Mouse (Mus musculus): ENCODE measurements around the gene Arpp21. TPM values are rescaled to one million over a fixed set of nuclear protein-coding genes. Genes with fewer than 3 reads are reported as not detected.

Gene Arpp21
- polyA plus RNA-seq, 1 experiment from 2014 or later = 4.7 TPM

DNA sequence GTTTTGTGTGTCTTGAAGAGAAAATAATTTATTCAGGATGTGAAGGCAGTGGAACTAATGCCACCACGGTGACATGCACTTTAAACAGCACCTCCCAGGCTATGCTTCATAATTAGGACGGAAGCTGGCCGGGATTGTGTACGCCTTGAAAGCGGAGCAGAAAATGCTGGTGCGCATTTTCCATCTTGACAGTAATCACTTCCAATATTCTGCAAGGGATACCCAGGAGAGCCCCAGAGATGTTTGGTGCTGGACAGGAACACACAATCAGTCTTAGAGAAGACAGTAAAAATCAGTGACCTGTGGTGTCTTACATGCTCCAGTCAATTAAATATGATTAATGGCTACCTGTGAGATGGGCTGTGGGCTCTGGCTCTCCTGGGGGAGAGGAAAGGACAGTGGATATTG, 112.3 kb downstream of the Arpp21 start:
- no peak overlapping the region for H3K9ac ChIP-seq (ENCODE audit: low read length)
- ATAC-seq (ENCODE audit: insufficient number of reproducible peaks, low FRiP score, low TSS enrichment, low read depth) (no peak), DNase-seq (ENCODE audit: low spot score) (no peak)
- no peak overlapping the region for H3K27ac ChIP-seq (replicated peaks; ENCODE audit: low read depth, low read length)
- H3K4me3 ChIP-seq (ENCODE audit: low read depth, low read length) = no peak overlapping the region
- no peaks in the 10 kb centered on the region for H3K9me3 ChIP-seq (ENCODE audit: control insufficient read depth, low read length)
- H3K36me3 ChIP-seq (ENCODE audit: control insufficient read depth, insufficient read depth, low read length) = no peaks in the 10 kb centered on the region
- 46% methylated on average over 6 of the region's 6 CpGs for WGBS
- H3K4me1 ChIP-seq (ENCODE audit: control insufficient read depth, insufficient read depth, low read length) = peaks cover 3% of the 10 kb centered on the region; the same call in 1 of the 2 replicates
- no peak overlapping the region for H3K4me2 ChIP-seq (ENCODE audit: low read depth, severe bottlenecking)
- H3K27me3 ChIP-seq (ENCODE audit: control insufficient read depth, insufficient read depth, low read length) = 0 out of 2 replicates have a peak, but pooled peaks cover 4% of the 10 kb centered on the region

DNA sequence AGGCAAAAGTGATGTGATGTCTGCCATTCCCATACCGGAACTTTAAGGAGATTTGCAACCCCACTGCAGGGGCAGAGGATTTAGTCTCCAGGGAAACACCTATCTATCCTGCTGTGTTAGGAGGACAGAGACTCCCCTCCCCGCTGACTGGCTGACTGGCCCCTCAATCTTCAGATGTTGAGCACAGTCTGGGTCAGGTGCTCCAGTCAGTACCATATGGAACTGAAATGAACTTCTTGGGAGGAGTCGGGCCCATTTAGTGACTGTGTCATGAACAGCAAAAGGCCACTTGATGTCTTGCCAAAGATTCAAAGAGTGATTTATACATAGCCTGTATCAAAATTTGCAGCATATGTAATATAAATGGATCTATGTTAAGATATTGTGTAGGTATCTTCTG, 116.2 kb downstream of the Arpp21 start:
- Histone ChIP-seq H3K4me1 (ENCODE audit: control insufficient read depth, insufficient read depth, low read length) (peaks cover 3% of the 10 kb centered on the region; the same call in 1 of the 2 replicates), H3K4me3 (ENCODE audit: low read depth, low read length) (no peak overlapping the region), H3K36me3 (ENCODE audit: control insufficient read depth, insufficient read depth, low read length) (no peaks in the 10 kb centered on the region), H3K9ac (ENCODE audit: low read length) (no peak overlapping the region), H3K4me2 (ENCODE audit: low read depth, severe bottlenecking) (no peak overlapping the region), H3K9me3 (ENCODE audit: control insufficient read depth, low read length) (no peaks in the 10 kb centered on the region), H3K27me3 (ENCODE audit: control insufficient read depth, insufficient read depth, low read length) (0 out of 2 replicates have a peak, but pooled peaks cover 6% of the 10 kb centered on the region), H3K27ac (replicated peaks; ENCODE audit: low read depth, low read length) (no peak overlapping the region)
- ATAC-seq (ENCODE audit: insufficient number of reproducible peaks, low FRiP score, low TSS enrichment, low read depth) (peak; percentile 18; the same call in 1 of the 2 replicates), DNase-seq (ENCODE audit: low spot score) (no peak)
- 32% methylated on average over 3 of the region's 3 CpGs for WGBS

DNA sequence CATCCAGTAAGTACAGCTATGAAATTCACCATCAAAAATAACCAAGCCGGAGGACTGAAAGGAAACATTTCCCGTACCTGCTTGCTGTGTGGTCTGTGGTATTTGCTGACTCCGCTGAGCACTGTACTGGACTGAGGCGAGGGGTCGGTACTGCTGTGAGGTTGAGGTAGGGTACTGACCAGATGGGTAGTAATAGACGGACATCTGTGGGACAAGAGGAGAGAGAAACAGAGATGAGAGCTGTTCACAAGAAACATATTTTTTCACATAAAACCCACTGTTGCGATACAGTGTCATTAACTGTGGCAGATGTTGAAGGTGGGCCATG, 116.7 kb downstream of the Arpp21 start:
- Histone ChIP-seq H3K4me2 (ENCODE audit: low read depth, severe bottlenecking) (peak overlapping the region; percentile 71), H3K4me1 (ENCODE audit: control insufficient read depth, insufficient read depth, low read length) (peaks cover 3% of the 10 kb centered on the region; the same call in 1 of the 2 replicates), H3K4me3 (ENCODE audit: low read depth, low read length) (peak overlapping the region; percentile 25; the same call in 1 of the 2 replicates), H3K36me3 (ENCODE audit: control insufficient read depth, insufficient read depth, low read length) (no peaks in the 10 kb centered on the region), H3K27ac (replicated peaks; ENCODE audit: low read depth, low read length) (no peak overlapping the region), H3K9me3 (ENCODE audit: control insufficient read depth, low read length) (no peaks in the 10 kb centered on the region), H3K27me3 (ENCODE audit: control insufficient read depth, insufficient read depth, low read length) (0 out of 2 replicates have a peak, but pooled peaks cover 6% of the 10 kb centered on the region), H3K9ac (ENCODE audit: low read length) (no peak overlapping the region)
- no peak for DNase-seq (ENCODE audit: low spot score)
- no peak; the same call in 1 of the 2 replicates for ATAC-seq (ENCODE audit: insufficient number of reproducible peaks, low FRiP score, low TSS enrichment, low read depth)
- WGBS = 16% methylated on average over 7 of the region's 7 CpGs

DNA sequence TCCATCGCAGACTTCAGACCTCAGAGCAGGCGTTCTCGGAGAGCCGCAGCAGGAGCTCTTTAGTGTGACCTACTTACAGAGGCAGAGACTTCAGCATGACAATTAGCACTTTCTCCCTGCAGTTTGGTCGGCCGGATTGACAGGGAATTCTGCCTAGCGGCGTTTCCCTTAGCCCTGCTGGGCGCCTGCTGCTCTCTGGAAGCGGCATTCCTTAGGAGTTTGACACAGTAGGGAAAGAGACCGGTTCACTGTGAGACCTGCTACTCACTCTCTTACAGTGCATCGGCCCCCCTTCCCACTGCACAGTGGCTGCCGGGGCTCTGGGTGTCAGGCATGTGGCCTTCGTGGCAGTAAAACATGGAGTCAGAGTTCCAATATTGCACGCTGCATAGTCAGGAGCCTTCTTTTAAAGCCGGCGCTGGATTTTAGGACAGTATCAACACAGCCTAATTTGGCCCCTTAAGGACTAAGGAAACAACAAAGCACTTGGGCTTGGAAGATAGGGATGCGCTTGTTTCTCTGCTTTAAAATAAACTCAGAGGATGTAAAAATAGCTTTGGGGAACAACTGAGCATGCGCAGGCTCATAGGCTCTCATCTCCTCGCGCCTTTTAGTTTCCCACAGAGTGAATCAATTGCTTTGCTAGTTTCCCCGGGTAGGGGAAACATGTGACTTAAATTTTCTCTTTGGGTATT, 117.2 kb downstream of the Arpp21 start:
- Histone ChIP-seq H3K36me3 (ENCODE audit: control insufficient read depth, insufficient read depth, low read length) (no peaks in the 10 kb centered on the region), H3K27ac (replicated peaks; ENCODE audit: low read depth, low read length) (no peak overlapping the region), H3K9me3 (ENCODE audit: control insufficient read depth, low read length) (no peaks in the 10 kb centered on the region), H3K4me1 (ENCODE audit: control insufficient read depth, insufficient read depth, low read length) (peaks cover 3% of the 10 kb centered on the region; the same call in 1 of the 2 replicates), H3K27me3 (ENCODE audit: control insufficient read depth, insufficient read depth, low read length) (0 out of 2 replicates have a peak, but pooled peaks cover 6% of the 10 kb centered on the region), H3K9ac (ENCODE audit: low read length) (peak overlapping the region; percentile 50; the same call in 1 of the 2 replicates), H3K4me3 (ENCODE audit: low read depth, low read length) (peak overlapping the region; percentile 25), H3K4me2 (ENCODE audit: low read depth, severe bottlenecking) (peak overlapping the region; percentile 71)
- WGBS = 1% methylated on average over 22 of the region's 22 CpGs
- peak; percentile 60 for DNase-seq (ENCODE audit: low spot score)
- peak; percentile 46; the same call in 1 of the 2 replicates for ATAC-seq (ENCODE audit: insufficient number of reproducible peaks, low FRiP score, low TSS enrichment, low read depth)

DNA sequence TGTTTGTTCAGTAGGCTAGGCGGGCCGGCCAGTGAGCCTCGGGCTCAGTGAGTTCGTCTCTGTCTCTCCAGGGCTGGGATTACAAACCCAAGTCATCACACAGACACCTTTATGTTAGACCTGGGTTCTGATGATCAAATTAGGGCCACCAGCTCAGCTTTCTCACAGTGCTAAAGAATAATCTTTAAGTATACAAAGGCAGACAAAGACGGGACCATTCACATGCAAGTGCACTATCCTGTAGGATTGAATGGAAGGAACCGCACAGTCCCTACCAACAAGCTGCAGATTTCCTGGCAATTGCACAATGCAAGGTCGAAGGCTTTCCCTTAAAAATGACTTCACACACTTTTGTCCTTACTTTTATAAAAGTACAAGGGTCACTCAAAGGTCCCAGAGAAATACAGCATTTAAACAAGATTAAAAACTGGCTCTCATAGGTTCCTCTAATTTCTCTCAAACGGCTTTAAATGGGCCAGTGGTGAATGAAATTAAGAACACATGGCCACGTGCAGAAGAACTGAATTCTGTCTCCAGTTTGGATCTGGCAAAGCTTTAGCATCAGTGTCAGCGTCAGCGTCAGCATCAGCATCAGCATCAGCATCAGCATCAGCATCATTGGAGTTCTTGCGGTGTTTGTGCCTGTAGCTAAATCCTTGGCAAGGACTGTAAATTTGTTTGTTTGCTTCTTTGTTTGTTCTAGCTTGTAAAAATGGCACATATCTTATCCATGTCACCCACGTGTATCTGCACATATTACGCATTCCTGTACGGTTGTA, 117.9 kb downstream of the Arpp21 start:
- DNase-seq (ENCODE audit: low spot score) = no peak
- Histone ChIP-seq H3K4me2 (ENCODE audit: low read depth, severe bottlenecking) (peak overlapping the region; percentile 71), H3K9me3 (ENCODE audit: control insufficient read depth, low read length) (no peaks in the 10 kb centered on the region), H3K27ac (replicated peaks; ENCODE audit: low read depth, low read length) (no peak overlapping the region), H3K36me3 (ENCODE audit: control insufficient read depth, insufficient read depth, low read length) (no peaks in the 10 kb centered on the region), H3K4me1 (ENCODE audit: control insufficient read depth, insufficient read depth, low read length) (peaks cover 3% of the 10 kb centered on the region; the same call in 1 of the 2 replicates), H3K4me3 (ENCODE audit: low read depth, low read length) (peak overlapping the region; percentile 25), H3K9ac (ENCODE audit: low read length) (peak overlapping the region; percentile 50; the same call in 1 of the 2 replicates), H3K27me3 (ENCODE audit: control insufficient read depth, insufficient read depth, low read length) (0 out of 2 replicates have a peak, but pooled peaks cover 6% of the 10 kb centered on the region)
- WGBS = 34% methylated on average over 15 of the region's 15 CpGs
- no peak for ATAC-seq (ENCODE audit: insufficient number of reproducible peaks, low FRiP score, low TSS enrichment, low read depth)

DNA sequence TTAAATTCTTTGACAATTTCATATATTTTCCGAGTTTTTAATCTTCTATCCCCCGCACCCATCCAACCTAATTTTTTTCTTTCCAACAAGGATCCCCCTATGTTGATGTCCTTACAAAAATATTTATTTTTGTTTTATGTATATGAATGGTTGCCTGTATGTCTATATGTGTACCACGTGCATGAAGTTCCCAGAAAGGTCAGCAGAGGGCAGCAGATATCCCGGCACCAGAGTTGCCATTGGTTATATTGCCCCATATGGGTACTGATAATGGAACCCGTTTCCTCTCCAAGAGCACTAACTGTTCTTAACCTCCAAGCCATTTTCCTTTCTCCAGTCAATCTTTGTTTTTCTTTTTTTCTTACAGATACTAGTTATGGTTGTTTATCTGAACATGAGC, 124.1 kb downstream of the Arpp21 start:
- H3K4me3 ChIP-seq (ENCODE audit: low read depth, low read length) = no peak overlapping the region
- H3K9me3 ChIP-seq (ENCODE audit: control insufficient read depth, low read length) = no peaks in the 10 kb centered on the region
- H3K27ac ChIP-seq (replicated peaks; ENCODE audit: low read depth, low read length) = no peak overlapping the region
- DNase-seq (ENCODE audit: low spot score) = no peak
- WGBS = 92% methylated on average over 5 of the region's 5 CpGs
- H3K27me3 ChIP-seq (ENCODE audit: control insufficient read depth, insufficient read depth, low read length) = no peaks in the 10 kb centered on the region
- H3K4me1 ChIP-seq (ENCODE audit: control insufficient read depth, insufficient read depth, low read length) = no peaks in the 10 kb centered on the region
- H3K9ac ChIP-seq (ENCODE audit: low read length) = no peak overlapping the region
- H3K36me3 ChIP-seq (ENCODE audit: control insufficient read depth, insufficient read depth, low read length) = no peaks in the 10 kb centered on the region
- no peak overlapping the region for H3K4me2 ChIP-seq (ENCODE audit: low read depth, severe bottlenecking)
- no peak for ATAC-seq (ENCODE audit: insufficient number of reproducible peaks, low FRiP score, low TSS enrichment, low read depth)

DNA sequence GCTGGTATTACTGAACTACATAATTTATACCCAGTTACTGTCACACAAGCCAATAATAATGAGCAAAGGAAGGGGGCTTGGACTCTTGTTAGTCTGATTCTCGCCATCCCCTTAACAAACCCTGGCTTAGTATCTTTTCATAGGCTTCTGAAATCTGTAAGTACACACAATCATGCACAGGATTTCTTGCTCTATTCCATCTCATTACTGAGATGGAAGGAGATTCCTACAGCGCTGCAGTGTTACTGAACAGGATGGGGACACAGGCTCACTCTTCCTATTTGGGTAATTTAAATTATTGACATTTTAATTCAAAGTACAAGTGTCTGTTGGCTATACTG, 132.9 kb downstream of the Arpp21 start:
- no peak for DNase-seq (ENCODE audit: low spot score)
- Histone ChIP-seq H3K4me3 (ENCODE audit: low read depth, low read length) (no peak overlapping the region), H3K9ac (ENCODE audit: low read length) (no peak overlapping the region), H3K27me3 (ENCODE audit: control insufficient read depth, insufficient read depth, low read length) (no peaks in the 10 kb centered on the region), H3K4me2 (ENCODE audit: low read depth, severe bottlenecking) (no peak overlapping the region), H3K9me3 (ENCODE audit: control insufficient read depth, low read length) (no peaks in the 10 kb centered on the region), H3K36me3 (ENCODE audit: control insufficient read depth, insufficient read depth, low read length) (no peaks in the 10 kb centered on the region), H3K27ac (replicated peaks; ENCODE audit: low read depth, low read length) (no peak overlapping the region), H3K4me1 (ENCODE audit: control insufficient read depth, insufficient read depth, low read length) (no peaks in the 10 kb centered on the region)
- ATAC-seq (ENCODE audit: insufficient number of reproducible peaks, low FRiP score, low TSS enrichment, low read depth) = no peak
- WGBS = 89% methylated on average over 2 of the region's 2 CpGs

DNA sequence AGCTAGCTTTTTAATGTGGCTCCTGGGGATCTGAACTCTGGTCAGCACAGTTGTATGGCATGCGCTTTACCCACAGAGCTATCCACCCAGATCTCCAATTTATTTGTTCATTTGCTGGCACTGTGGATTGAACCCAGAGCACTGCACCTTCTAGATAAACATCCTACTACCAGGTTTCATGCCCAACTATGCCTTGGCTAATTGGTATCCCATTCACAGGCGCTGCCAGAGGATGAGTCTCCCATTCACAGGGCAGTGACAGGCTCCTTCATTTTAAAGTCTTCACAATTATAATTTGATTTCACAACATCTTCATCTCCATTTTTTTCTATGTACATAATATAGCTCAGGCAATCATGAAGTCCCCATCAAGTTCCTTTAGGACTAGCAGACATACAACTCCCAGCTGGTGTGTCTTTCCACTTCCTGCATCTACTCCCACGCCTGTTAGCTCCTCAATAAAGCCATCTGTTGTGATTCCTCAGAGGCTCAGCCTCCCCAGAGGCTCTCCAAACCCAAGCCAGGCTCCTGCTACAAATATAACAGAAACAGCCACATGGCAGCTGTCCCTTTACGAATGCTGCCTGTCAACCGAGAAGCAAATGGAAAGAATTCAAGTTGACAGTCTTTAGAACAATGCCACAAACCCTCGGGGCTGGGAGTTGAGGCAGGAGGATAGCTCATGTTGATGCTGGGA, 133.4 kb downstream of the Arpp21 start:
- Histone ChIP-seq H3K27me3 (ENCODE audit: control insufficient read depth, insufficient read depth, low read length) (no peaks in the 10 kb centered on the region), H3K4me3 (ENCODE audit: low read depth, low read length) (no peak overlapping the region), H3K4me1 (ENCODE audit: control insufficient read depth, insufficient read depth, low read length) (no peaks in the 10 kb centered on the region), H3K36me3 (ENCODE audit: control insufficient read depth, insufficient read depth, low read length) (no peaks in the 10 kb centered on the region), H3K27ac (replicated peaks; ENCODE audit: low read depth, low read length) (no peak overlapping the region), H3K4me2 (ENCODE audit: low read depth, severe bottlenecking) (no peak overlapping the region), H3K9ac (ENCODE audit: low read length) (no peak overlapping the region), H3K9me3 (ENCODE audit: control insufficient read depth, low read length) (no peaks in the 10 kb centered on the region)
- 64% methylated on average over 6 of the region's 6 CpGs for WGBS
- DNase-seq (ENCODE audit: low spot score) (no peak), ATAC-seq (ENCODE audit: insufficient number of reproducible peaks, low FRiP score, low TSS enrichment, low read depth) (no peak)
